Comparison of ENCODE assay signal across 22 mouse cellular contexts in the genomic region with DNA sequence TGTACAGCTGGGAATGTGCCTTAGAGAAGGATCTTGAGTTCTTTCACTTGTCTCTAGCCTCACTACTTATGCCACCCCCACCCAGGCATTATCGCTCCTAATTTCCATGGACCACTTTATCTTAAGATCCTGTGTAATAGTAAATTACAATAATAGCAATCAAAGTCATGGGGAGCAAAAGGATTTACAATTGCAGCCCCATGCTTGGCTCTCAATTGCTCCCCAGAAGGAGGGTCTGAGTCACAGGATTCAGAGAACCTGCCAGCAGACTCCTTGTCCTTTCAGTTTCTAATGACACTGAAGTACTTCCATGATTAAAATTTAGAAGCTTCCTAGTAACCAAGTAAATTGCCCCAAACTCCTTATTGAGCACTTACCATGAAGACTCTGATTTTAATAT.
DNase-seq lines count a peak whose midpoint lies in the region; ATAC-seq and TF ChIP-seq lines count a peak whose summit lies in the region.
"Had no signal": no experiment of that assay in that cellular context is flagged by ENCODE, and none has a peak within 500 bp of the region (broad histone marks: within the 10 kb centered on the region; RNA-seq: fewer than 3 reads in every experiment).

No protein-coding gene starts in this region.

- H3K27ac ChIP-seq in forebrain, embryonic 14.5 days (ENCODE audit: low read depth, low read length) = no peak overlapping the region
- H3K27ac ChIP-seq in forebrain, embryonic 11.5 days (ENCODE audit: low read depth, low read length) = no peak overlapping the region
- H3K27ac ChIP-seq in midbrain, embryonic 11.5 days (ENCODE audit: low read depth, low read length) = no peak overlapping the region
- H3K27ac ChIP-seq in midbrain, embryonic 10.5 days (replicated peaks) = no peak overlapping the region
- H3K27ac ChIP-seq in kidney, embryonic 14.5 days (ENCODE audit: low read depth, low read length) = no peak overlapping the region
- H3K27ac ChIP-seq: embryonic facial prominence, embryonic 10.5 days; embryonic facial prominence, embryonic 12.5 days had no signal

- no peak overlapping the region for H3K4me3 ChIP-seq in forebrain, embryonic 14.5 days (ENCODE audit: low read depth, low read length)
- H3K4me3 ChIP-seq in forebrain, embryonic 11.5 days (ENCODE audit: low read depth, low read length) = no peak overlapping the region
- H3K4me3 ChIP-seq in midbrain, embryonic 11.5 days (ENCODE audit: low read depth, low read length) = no peak overlapping the region
- no peak overlapping the region for H3K4me3 ChIP-seq in midbrain, embryonic 10.5 days
- H3K4me3 ChIP-seq in kidney, embryonic 14.5 days (ENCODE audit: low read length) = no peak overlapping the region
- H3K4me3 ChIP-seq: embryonic facial prominence, embryonic 10.5 days; embryonic facial prominence, embryonic 12.5 days had no signal

- peak; percentile 38 for DNase-seq in forebrain, embryonic 14.5 days (ENCODE audit: low spot score)
- DNase-seq in forebrain, embryonic 11.5 days (ENCODE audit: low spot score) = no peak
- DNase-seq in midbrain, embryonic 11.5 days (ENCODE audit: low spot score, missing footprints) = peak; percentile 60
- no peak for DNase-seq in midbrain, embryonic 10.5 days (ENCODE audit: low spot score)
- DNase-seq in R1 (ENCODE audit: low read depth, low spot score) = peak; percentile 4
- peak; percentile 57 for DNase-seq in brain, embryonic 14.5 days (ENCODE audit: low read depth)
- no peak for DNase-seq in B cell, adult 2 months
- DNase-seq: adrenal gland, adult 8-10 months; adrenal gland, postnatal 14 days; adrenal gland, postnatal 36 days; cerebellum, adult 11-12 months; cerebellum, adult 2 months; cerebellum, adult 9-10 months; cerebellum, postnatal 10 days; cerebellum, postnatal 25 days; forebrain, postnatal 0 days had no signal

- no peaks in the 10 kb centered on the region for H3K27me3 ChIP-seq in forebrain, embryonic 14.5 days (replicated peaks; ENCODE audit: control insufficient read depth, insufficient read depth, low read length)
- no peaks in the 10 kb centered on the region for H3K27me3 ChIP-seq in forebrain, embryonic 11.5 days (ENCODE audit: control insufficient read depth, insufficient read depth, low read length)
- H3K27me3 ChIP-seq in midbrain, embryonic 11.5 days (ENCODE audit: control insufficient read depth, insufficient read depth, low read length) = no peaks in the 10 kb centered on the region
- no peaks in the 10 kb centered on the region for H3K27me3 ChIP-seq in midbrain, embryonic 10.5 days (ENCODE audit: low read depth, poor library complexity, severe bottlenecking)
- no peaks in the 10 kb centered on the region for H3K27me3 ChIP-seq in kidney, embryonic 14.5 days (ENCODE audit: control insufficient read depth, insufficient read depth, low read length)
- H3K27me3 ChIP-seq: CH12.LX; embryonic facial prominence, embryonic 12.5 days had no signal

- 42% methylated on average over 1 of the region's 1 CpGs for WGBS in forebrain, embryonic 14.5 days
- WGBS in forebrain, embryonic 11.5 days = 63% methylated on average over 1 of the region's 1 CpGs
- WGBS in midbrain, embryonic 11.5 days = 62% methylated on average over 1 of the region's 1 CpGs
- WGBS in midbrain, embryonic 10.5 days = 65% methylated on average over 1 of the region's 1 CpGs
- WGBS in kidney, embryonic 14.5 days = 64% methylated on average over 1 of the region's 1 CpGs

- peak; percentile 36 for ATAC-seq in forebrain, embryonic 14.5 days
- ATAC-seq in forebrain, embryonic 11.5 days (replicated peaks; ENCODE audit: low FRiP score) = no peak
- ATAC-seq in midbrain, embryonic 11.5 days (ENCODE audit: low FRiP score) = no peak
- no peak for ATAC-seq in kidney, embryonic 14.5 days (ENCODE audit: low FRiP score, low TSS enrichment)
- ATAC-seq: activated CD4-positive, CD25-positive, alpha-beta regulatory T cell, adult 4 months; CD4-positive, CD25-positive, alpha-beta regulatory T cell, adult 4 months; forebrain, postnatal 0 days had no signal

- TF ChIP-seq POLR2A in brain, embryonic 14.5 days (IDR thresholded peaks at IDR 0.05; ENCODE audit: borderline replicate concordance, extremely low read depth, insufficient read depth, insufficient read length, poor library complexity, severe bottlenecking) = no peak

- no peak for TF ChIP-seq CTCF in brain, embryonic 14.5 days (IDR thresholded peaks at IDR 0.05; ENCODE audit: borderline replicate concordance, extremely low read depth, insufficient read depth, insufficient read length)

- peaks cover 6% of the 10 kb centered on the region for H3K4me1 ChIP-seq in forebrain, embryonic 14.5 days (ENCODE audit: control insufficient read depth, insufficient read depth, low read length)
- H3K4me1 ChIP-seq in forebrain, embryonic 11.5 days (replicated peaks; ENCODE audit: control insufficient read depth, insufficient read depth, low read length) = no peaks in the 10 kb centered on the region
- H3K4me1 ChIP-seq in midbrain, embryonic 11.5 days (ENCODE audit: control insufficient read depth, insufficient read depth, low read length) = no peaks in the 10 kb centered on the region
- H3K4me1 ChIP-seq in midbrain, embryonic 10.5 days = no peaks in the 10 kb centered on the region
- H3K4me1 ChIP-seq in kidney, embryonic 14.5 days (ENCODE audit: control insufficient read depth, insufficient read depth, low read length) = no peaks in the 10 kb centered on the region
- H3K4me1 ChIP-seq: embryonic facial prominence, embryonic 10.5 days; embryonic facial prominence, embryonic 12.5 days had no signal

- no peak overlapping the region for H3K4me2 ChIP-seq in forebrain, embryonic 14.5 days (ENCODE audit: low read length)
- H3K4me2 ChIP-seq in forebrain, embryonic 11.5 days (ENCODE audit: low read depth, low read length, severe bottlenecking) = no peak overlapping the region
- H3K4me2 ChIP-seq in midbrain, embryonic 11.5 days = no peak overlapping the region
- no peak overlapping the region for H3K4me2 ChIP-seq in kidney, embryonic 14.5 days (replicated peaks; ENCODE audit: low read depth, low read length)
- H3K4me2 ChIP-seq: embryonic facial prominence, embryonic 12.5 days had no signal

- no peak overlapping the region for H3K9ac ChIP-seq in forebrain, embryonic 14.5 days (ENCODE audit: low read length)
- no peak overlapping the region for H3K9ac ChIP-seq in forebrain, embryonic 11.5 days (ENCODE audit: low read length)
- H3K9ac ChIP-seq in midbrain, embryonic 11.5 days (ENCODE audit: low read length) = no peak overlapping the region
- H3K9ac ChIP-seq in kidney, embryonic 14.5 days (ENCODE audit: low read depth, low read length) = no peak overlapping the region
- H3K9ac ChIP-seq: embryonic facial prominence, embryonic 12.5 days; forebrain, postnatal 0 days had no signal

- H3K36me3 ChIP-seq in forebrain, embryonic 14.5 days (ENCODE audit: control insufficient read depth, insufficient read depth, low read length) = no peaks in the 10 kb centered on the region
- no peaks in the 10 kb centered on the region for H3K36me3 ChIP-seq in forebrain, embryonic 11.5 days (ENCODE audit: control insufficient read depth, insufficient read depth, low read length)
- no peaks in the 10 kb centered on the region for H3K36me3 ChIP-seq in midbrain, embryonic 11.5 days (ENCODE audit: control insufficient read depth, insufficient read depth, low read length)
- H3K36me3 ChIP-seq in midbrain, embryonic 10.5 days = no peaks in the 10 kb centered on the region
- H3K36me3 ChIP-seq in kidney, embryonic 14.5 days (ENCODE audit: control insufficient read depth, insufficient read depth, low read length) = no peaks in the 10 kb centered on the region
- H3K36me3 ChIP-seq: embryonic facial prominence, embryonic 10.5 days; embryonic facial prominence, embryonic 12.5 days had no signal

- H3K9me3 ChIP-seq in forebrain, embryonic 14.5 days (replicated peaks; ENCODE audit: control insufficient read depth, low read length) = no peaks in the 10 kb centered on the region
- no peaks in the 10 kb centered on the region for H3K9me3 ChIP-seq in forebrain, embryonic 11.5 days (ENCODE audit: control insufficient read depth, low read length)
- H3K9me3 ChIP-seq in midbrain, embryonic 11.5 days (ENCODE audit: control insufficient read depth, low read length) = no peaks in the 10 kb centered on the region
- no peaks in the 10 kb centered on the region for H3K9me3 ChIP-seq in midbrain, embryonic 10.5 days (replicated peaks)
- no peaks in the 10 kb centered on the region for H3K9me3 ChIP-seq in kidney, embryonic 14.5 days (ENCODE audit: control insufficient read depth, low read length)
- H3K9me3 ChIP-seq: embryonic facial prominence, embryonic 10.5 days; embryonic facial prominence, embryonic 12.5 days had no signal

Comparison
In these comparisons a context has a peak if more than half of its experiments do, and no peak if none do; other contexts are left out.
1. DNase-seq: peak in forebrain, embryonic 14.5 days (single experiment), midbrain, embryonic 11.5 days (single experiment), R1 (single experiment) and brain, embryonic 14.5 days (single experiment); none in forebrain, embryonic 11.5 days (single experiment), midbrain, embryonic 10.5 days (single experiment) and B cell, adult 2 months (0 of 2).